Mouse (Mus musculus) heart, adult 18-20 months (tissue): ENCODE measurements around the gene Soga3. TPM values are rescaled to one million over a fixed set of nuclear protein-coding genes. Genes with fewer than 3 reads are reported as not detected.

Experiments
- DNase-seq, 2 experiments: peaks; one replicate each; pipeline ENCODE4 v3.0.0; 2021 to 2022; ENCODE audit warnings: mixed read lengths in 1 of 2
- total RNA-seq, 2 experiments: library from RNA; stranded (reverse); gene quantifications; 2 replicates each; pipeline ENCODE4 v1.2.3; 2021

Gene Soga3
- total RNA-seq, 2 experiments from 2014 or later = not detected

DNA sequence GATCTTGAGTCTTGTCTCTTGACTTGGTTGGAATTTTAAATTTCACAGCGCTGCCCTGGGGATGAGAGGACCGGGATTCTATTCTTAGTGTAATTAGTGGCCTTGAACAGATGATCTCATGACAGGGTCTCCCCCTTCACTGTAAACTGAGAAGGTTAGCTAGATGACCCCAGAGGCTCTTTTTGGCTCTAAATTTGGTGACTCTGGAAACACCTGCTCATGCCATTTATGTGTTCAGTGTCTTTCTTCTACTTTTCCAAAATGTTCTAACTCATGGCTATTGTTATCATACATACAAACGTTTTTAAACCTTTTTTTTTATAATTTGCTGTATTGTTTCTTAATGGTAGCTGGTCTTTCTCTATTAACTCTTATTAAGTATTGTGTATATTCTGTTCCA, 65.1 kb downstream of the Soga3 start:
- no peak for DNase-seq

DNA sequence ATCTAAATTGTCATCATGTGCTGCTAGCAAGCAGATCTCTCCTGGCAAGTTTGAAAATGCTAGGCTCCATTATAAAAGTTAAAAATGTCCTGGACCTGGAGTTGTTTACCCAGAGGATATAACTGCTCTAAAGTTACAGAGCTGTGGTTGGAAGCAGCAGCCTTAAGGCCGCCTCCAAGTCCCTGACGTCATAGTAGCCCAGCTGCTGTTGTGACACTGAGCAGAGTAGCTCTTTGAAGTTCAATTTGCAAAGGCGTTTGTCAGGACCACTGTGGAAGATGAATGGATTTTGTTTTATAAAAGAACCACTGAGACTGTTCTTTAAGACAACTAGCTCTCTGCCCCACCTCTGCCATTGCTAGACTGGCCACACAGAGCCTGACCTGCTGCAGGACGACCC, 67.8 kb downstream of the Soga3 start, which contains the start of gene 9330159F19Rik:
TSS of gene 9330159F19Rik (plus strand) at position 154 of the 400 bp plus-strand sequence.
- peak; percentile 10 to 62 for DNase-seq

DNA sequence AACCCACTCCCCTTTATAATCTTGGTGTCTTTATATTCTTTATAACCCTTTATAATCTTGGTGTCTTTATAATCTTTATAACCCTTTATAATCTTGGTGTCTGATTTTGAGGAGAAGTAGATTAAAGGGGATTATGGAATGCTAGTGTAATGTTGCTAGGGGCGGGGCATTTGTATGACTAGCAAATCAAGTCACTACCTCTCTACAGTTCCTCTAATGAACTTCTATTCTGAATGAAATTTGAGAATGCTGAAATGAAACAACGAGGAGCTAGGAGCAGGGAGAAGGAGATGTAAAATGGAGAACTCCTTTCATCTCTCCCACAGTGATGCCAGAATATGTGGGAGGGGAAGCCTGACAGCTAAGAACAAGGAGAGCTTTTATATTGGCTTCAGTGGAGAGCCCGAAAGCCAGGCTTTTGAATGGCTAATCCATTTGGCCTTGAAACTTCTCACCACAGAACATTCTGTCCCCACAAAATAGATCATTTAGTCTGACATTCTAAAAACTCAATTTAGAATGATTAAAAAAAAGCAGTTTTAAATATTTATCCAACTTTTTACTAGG, 70.0 kb downstream of the Soga3 start:
- DNase-seq = peak in 1 of 2 experiments; percentile 36

DNA sequence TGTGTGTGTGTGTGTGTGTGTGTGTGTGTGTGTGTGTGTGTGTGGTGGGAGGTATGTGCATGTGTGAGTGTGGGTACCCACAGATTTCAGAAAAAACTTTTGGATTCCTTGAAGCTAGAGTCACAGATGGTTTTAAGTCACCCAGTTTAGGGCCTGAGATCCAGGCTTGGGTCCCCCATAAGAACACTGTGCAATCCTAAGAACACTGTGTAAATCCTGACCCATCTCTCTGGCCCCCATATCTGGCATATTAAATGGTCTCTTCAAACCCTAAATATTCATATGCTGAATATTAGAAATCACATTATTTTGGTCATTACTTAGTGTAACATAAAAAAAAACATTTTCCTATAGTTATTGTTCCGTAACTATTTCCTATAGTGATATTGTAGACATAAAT, 73.3 kb downstream of the Soga3 start:
- DNase-seq = no peak

DNA sequence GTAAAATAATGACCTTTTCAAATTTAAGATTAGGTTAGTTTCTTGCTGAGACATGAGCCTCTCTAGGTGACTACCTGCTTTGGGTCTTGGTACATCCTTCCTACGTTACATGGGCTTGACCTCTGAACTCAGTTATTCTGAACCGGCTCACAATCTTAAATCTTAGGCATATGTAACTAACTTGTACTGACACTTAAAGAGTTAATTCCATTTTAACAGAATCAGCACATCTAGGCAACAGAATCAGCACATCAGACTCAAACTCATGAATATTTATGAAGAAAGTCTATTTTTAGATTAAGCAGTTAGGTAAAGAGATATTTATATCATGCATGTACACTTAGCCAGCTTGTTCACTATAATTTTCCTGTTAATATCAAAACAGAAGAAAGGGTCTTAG, 73.8 kb downstream of the Soga3 start:
- no peak for DNase-seq

DNA sequence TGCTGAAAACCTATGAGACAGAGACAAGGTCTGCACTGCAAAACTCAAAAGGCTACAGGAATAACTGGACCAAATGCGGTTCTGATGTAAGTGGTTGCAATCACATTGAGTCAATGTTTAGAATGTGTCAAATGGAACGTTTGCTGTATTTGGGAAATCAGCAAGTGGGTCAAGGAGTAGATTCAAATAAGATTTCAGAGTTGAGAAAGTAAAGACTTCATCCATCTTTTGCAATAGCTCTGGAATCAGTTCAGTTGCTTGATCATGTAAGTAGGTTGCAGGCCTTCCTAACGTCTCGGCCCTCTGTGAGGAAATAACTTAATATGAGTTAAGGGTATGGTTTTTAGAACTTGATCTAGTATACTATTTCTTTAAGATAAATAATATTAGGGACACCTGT, 81.7 kb downstream of the Soga3 start:
- DNase-seq = no peak

DNA sequence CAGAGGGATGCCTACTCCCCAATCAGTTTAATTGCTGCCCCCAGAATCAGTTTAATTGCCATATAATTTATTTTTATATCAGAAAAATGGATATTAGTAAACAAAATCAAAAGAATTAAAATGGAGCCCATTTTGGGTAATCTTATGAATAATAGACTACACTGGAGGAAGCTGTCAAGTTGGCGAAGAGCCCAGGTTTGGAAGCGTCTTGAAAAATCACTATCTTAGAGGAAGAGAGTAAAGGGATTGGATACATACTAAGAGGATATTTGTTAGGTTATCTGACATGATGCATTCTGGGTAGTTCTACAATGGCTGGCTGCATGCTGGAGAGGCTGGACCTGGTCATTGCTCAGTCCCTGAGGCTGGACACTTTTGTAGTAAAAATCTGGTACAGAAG, 87.6 kb downstream of the Soga3 start:
- DNase-seq = no peak

Other genes starting within 250 kb of the Soga3 start
- not detected for gene 2310057J18Rik, start 157.5 kb upstream of the Soga3 start, total RNA-seq
- not detected for gene Gm49353, start 55.1 kb downstream of the Soga3 start, total RNA-seq
- under 1 TPM; 0.59 to 0.77 TPM for gene 9330159F19Rik, start 67.8 kb downstream of the Soga3 start, total RNA-seq
- 10 to 100 TPM; 48.2 to 56.6 TPM for gene Echdc1, start 169.3 kb downstream of the Soga3 start, total RNA-seq
- gene Rnf146, start 218.6 kb downstream of the Soga3 start, total RNA-seq = 10 to 100 TPM; 59.8 to 63.8 TPM